Mouse (Mus musculus) A20 (cell line): ENCODE data around the gene Cgrrf1.

Experiments used
- DNase-seq: peaks from one replicate; pipeline ENCODE4 v3.0.0-alpha.2; 2011; ENCODE audit warnings: low read depth, low spot score

Gene Cgrrf1

GRCm38 (mm10) chr14:46885891-46886301 is 54.0 kb downstream of the Cgrrf1 start:
- DNase-seq: no peak

GRCm38 (mm10) chr14:46889096-46889495 is 57.2 kb downstream of the Cgrrf1 start:
- DNase-seq: no peak

GRCm38 (mm10) chr14:46893961-46894360 is 62.0 kb downstream of the Cgrrf1 start:
- DNase-seq: no peak

GRCm38 (mm10) chr14:46897953-46898352 is 66.0 kb downstream of the Cgrrf1 start:
- DNase-seq: no peak

- DNase-seq: no peak
These were observed 66.7 kb downstream of the Cgrrf1 start for GRCm38 (mm10) chr14:46898626-46899025.

- no peak for DNase-seq
These were observed 70.7 kb downstream of the Cgrrf1 start for GRCm38 (mm10) chr14:46902498-46903087.
